Mouse (Mus musculus): ENCODE results near the gene Ap3m1. TPM values are rescaled to one million over a fixed set of nuclear protein-coding genes. Genes with fewer than 3 reads are reported as not detected.

Gene Ap3m1
- polyA plus RNA-seq, 1 experiment from 2014 or later: 93.0 TPM

DNA sequence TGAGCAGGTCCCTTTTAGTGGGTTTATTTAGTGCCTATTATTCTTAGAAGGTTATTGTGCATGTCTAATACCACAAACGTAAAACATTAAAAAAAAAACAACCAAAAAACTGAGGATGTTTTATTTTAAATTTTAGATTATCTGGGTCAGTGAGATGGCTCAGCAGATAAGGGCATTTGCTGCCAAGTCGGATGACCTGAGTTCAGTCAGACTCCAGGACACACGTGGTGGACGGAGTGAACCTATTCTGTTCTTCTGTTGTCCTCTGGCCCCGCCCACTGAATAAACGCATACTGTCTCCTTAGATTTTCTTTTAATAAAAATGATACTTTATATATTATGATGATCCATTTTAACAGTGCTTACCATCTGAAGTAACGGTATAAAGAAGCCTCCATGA lies 1.3 kb upstream of the Ap3m1 start:
- 51% methylated on average over 7 of the region's 7 CpGs for WGBS
- H3K27me3 ChIP-seq (replicated peaks; ENCODE audit: control insufficient read depth, insufficient read depth, low read length): no peaks in the 10 kb centered on the region
- H3K9me3 ChIP-seq (ENCODE audit: control insufficient read depth, low read length): 0 out of 2 replicates have a peak, but pooled peaks cover 2% of the 10 kb centered on the region
- H3K36me3 ChIP-seq (ENCODE audit: control insufficient read depth, insufficient read depth, low read length): no peaks in the 10 kb centered on the region
- H3K4me2 ChIP-seq (ENCODE audit: low read depth, low read length): peak overlapping the region; percentile 89
- H3K4me1 ChIP-seq (ENCODE audit: control insufficient read depth, insufficient read depth, low read length): peaks cover 5% of the 10 kb centered on the region; the same call in 1 of the 2 replicates
- H3K9ac ChIP-seq (ENCODE audit: low read depth, low read length): no peak overlapping the region
- no peak for ATAC-seq
- H3K27ac ChIP-seq (ENCODE audit: low read length): no peak overlapping the region
- peak overlapping the region; percentile 90 for H3K4me3 ChIP-seq (ENCODE audit: low read length)

- peak overlapping the region; percentile 90 for H3K9ac ChIP-seq (ENCODE audit: low read depth, low read length)
- no peaks in the 10 kb centered on the region for H3K36me3 ChIP-seq (ENCODE audit: control insufficient read depth, insufficient read depth, low read length)
- no peaks in the 10 kb centered on the region for H3K27me3 ChIP-seq (replicated peaks; ENCODE audit: control insufficient read depth, insufficient read depth, low read length)
- H3K4me1 ChIP-seq (ENCODE audit: control insufficient read depth, insufficient read depth, low read length): peaks cover 5% of the 10 kb centered on the region; the same call in 1 of the 2 replicates
- peak overlapping the region; percentile 90 for H3K4me3 ChIP-seq (ENCODE audit: low read length)
- H3K4me2 ChIP-seq (ENCODE audit: low read depth, low read length): peak overlapping the region; percentile 89
- 7% methylated on average over 8 of the region's 8 CpGs for WGBS
- H3K27ac ChIP-seq (ENCODE audit: low read length): peak overlapping the region; percentile 94
- 0 out of 2 replicates have a peak, but pooled peaks cover 2% of the 10 kb centered on the region for H3K9me3 ChIP-seq (ENCODE audit: control insufficient read depth, low read length)
- no peak for ATAC-seq
These were observed 843 bp upstream of the Ap3m1 start for GRCm38 (mm10) chr14:21053151-21053550.

- Histone ChIP-seq H3K4me2 (ENCODE audit: low read depth, low read length) (peak overlapping the region; percentile 89), H3K4me1 (ENCODE audit: control insufficient read depth, insufficient read depth, low read length) (peaks cover 5% of the 10 kb centered on the region; the same call in 1 of the 2 replicates), H3K27ac (ENCODE audit: low read length) (peak overlapping the region; percentile 94), H3K27me3 (replicated peaks; ENCODE audit: control insufficient read depth, insufficient read depth, low read length) (no peaks in the 10 kb centered on the region), H3K9me3 (ENCODE audit: control insufficient read depth, low read length) (0 out of 2 replicates have a peak, but pooled peaks cover 2% of the 10 kb centered on the region), H3K4me3 (ENCODE audit: low read length) (peak overlapping the region; percentile 90), H3K9ac (ENCODE audit: low read depth, low read length) (peak overlapping the region; percentile 90), H3K36me3 (ENCODE audit: control insufficient read depth, insufficient read depth, low read length) (no peaks in the 10 kb centered on the region)
- 0% methylated on average over 25 of the region's 25 CpGs for WGBS
- ATAC-seq: peak; percentile 83
These were observed 448 bp upstream of the Ap3m1 start for GRCm38 (mm10) chr14:21052781-21053130.

DNA sequence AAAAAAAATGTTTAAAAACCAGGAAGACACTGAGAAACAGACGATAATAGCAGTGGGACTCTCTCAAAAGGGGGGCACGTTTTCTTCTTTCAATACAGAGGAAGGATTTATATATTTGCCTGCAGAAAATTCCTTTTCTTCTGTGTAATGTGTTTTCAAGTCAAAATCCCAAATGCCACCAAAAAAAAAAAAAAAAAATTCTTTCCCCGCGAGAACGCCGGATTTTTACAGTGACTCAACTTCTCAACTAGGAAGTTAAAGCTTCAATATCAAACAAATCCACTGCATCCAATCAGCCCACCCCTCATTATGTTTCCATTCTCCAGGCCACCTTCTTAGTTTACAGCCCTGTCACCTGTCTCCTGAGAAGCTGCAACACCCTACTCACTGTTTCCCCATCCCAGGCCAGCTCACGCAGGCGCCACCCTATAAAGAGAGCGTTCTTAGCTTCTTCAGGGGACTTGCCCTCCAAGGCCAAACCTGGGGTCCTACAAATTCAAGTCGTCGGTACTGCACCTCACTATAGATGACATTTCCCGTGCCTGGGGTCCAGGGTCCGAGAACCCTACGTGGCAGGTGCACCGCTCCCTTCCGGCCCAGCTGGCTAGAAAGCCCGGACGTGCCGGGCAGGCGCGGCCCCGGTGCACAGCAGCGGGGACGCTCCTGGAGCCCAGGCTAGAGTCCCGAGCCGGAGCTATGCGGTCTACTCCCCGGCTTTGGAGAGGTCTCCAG lies 762 bp downstream of the Ap3m1 start:
- no peaks in the 10 kb centered on the region for H3K27me3 ChIP-seq (replicated peaks; ENCODE audit: control insufficient read depth, insufficient read depth, low read length)
- WGBS: 6% methylated on average over 28 of the region's 28 CpGs

DNA sequence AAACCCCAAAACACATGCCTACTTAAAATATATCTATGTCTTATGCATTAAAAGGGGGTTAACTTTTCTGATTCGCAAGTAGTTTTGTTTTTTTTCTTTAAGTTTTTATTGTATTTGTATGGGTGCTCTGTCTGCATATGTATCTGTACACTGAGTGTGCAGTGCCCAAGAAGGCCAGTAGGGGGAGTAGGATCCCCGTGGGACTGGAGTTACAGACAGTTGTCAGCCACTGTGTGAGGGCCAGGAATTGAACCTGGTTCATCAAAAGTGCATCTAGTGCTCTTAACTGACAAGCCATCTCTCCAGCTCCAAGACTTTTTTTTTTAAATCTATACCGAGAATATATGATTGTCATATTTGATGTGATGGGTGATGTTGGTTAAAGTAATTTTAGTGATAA lies 1.6 kb downstream of the Ap3m1 start:
- 0 out of 2 replicates have a peak, but pooled peaks cover 2% of the 10 kb centered on the region for H3K9me3 ChIP-seq (ENCODE audit: control insufficient read depth, low read length)
- no peak for ATAC-seq
- H3K9ac ChIP-seq (ENCODE audit: low read depth, low read length): no peak overlapping the region
- no peaks in the 10 kb centered on the region for H3K27me3 ChIP-seq (replicated peaks; ENCODE audit: control insufficient read depth, insufficient read depth, low read length)
- H3K36me3 ChIP-seq (ENCODE audit: control insufficient read depth, insufficient read depth, low read length): no peaks in the 10 kb centered on the region
- no peak overlapping the region for H3K27ac ChIP-seq (ENCODE audit: low read length)
- H3K4me2 ChIP-seq (ENCODE audit: low read depth, low read length): peak overlapping the region; percentile 89; the same call in 1 of the 2 replicates
- no peak overlapping the region for H3K4me3 ChIP-seq (ENCODE audit: low read length)
- H3K4me1 ChIP-seq (ENCODE audit: control insufficient read depth, insufficient read depth, low read length): peaks cover 5% of the 10 kb centered on the region; the same call in 1 of the 2 replicates
- 73% methylated on average over 3 of the region's 3 CpGs for WGBS

More for the DNA sequence above, 762 bp downstream of the Ap3m1 start:
- H3K4me1 ChIP-seq (ENCODE audit: control insufficient read depth, insufficient read depth, low read length): peaks cover 5% of the 10 kb centered on the region; the same call in 1 of the 2 replicates
- H3K9me3 ChIP-seq (ENCODE audit: control insufficient read depth, low read length): 0 out of 2 replicates have a peak, but pooled peaks cover 2% of the 10 kb centered on the region
- H3K36me3 ChIP-seq (ENCODE audit: control insufficient read depth, insufficient read depth, low read length): no peaks in the 10 kb centered on the region
- H3K27ac ChIP-seq (ENCODE audit: low read length): peak overlapping the region; percentile 95
- H3K4me2 ChIP-seq (ENCODE audit: low read depth, low read length): peak overlapping the region; percentile 89
- peak overlapping the region; percentile 90 for H3K9ac ChIP-seq (ENCODE audit: low read depth, low read length)
- ATAC-seq: peak; percentile 17
- peak overlapping the region; percentile 90 for H3K4me3 ChIP-seq (ENCODE audit: low read length)

GRCm38 (mm10) chr14:21048879-21049278 lies 3.4 kb downstream of the Ap3m1 start:
- H3K9ac ChIP-seq (ENCODE audit: low read depth, low read length): no peak overlapping the region
- no peaks in the 10 kb centered on the region for H3K36me3 ChIP-seq (ENCODE audit: control insufficient read depth, insufficient read depth, low read length)
- no peaks in the 10 kb centered on the region for H3K4me1 ChIP-seq (ENCODE audit: control insufficient read depth, insufficient read depth, low read length)
- 0 out of 2 replicates have a peak, but pooled peaks cover 2% of the 10 kb centered on the region for H3K9me3 ChIP-seq (ENCODE audit: control insufficient read depth, low read length)
- no peaks in the 10 kb centered on the region for H3K27me3 ChIP-seq (replicated peaks; ENCODE audit: control insufficient read depth, insufficient read depth, low read length)
- no peak for ATAC-seq
- no peak overlapping the region for H3K27ac ChIP-seq (ENCODE audit: low read length)
- H3K4me2 ChIP-seq (ENCODE audit: low read depth, low read length): no peak overlapping the region
- no peak overlapping the region for H3K4me3 ChIP-seq (ENCODE audit: low read length)

DNA sequence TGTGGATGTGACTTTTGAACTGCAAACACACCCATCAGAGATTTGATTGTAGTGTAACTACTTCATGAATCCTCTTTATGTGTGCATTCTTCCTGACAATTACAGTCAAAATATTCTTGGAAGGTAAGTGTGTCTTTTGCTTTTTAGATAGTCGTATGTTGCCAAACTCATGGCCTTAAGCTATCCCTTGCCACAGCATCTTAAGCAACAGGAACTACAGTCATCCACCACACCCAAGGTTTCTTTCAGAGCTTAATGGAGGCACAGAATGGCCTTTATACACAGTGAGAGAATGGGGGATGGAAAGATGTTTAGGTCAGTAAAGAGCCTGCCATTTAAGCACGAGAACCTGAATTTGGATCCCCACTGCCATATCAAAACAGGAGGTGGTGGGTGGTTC lies 4.5 kb downstream of the Ap3m1 start:
- 83% methylated on average over 2 of the region's 2 CpGs for WGBS
- Histone ChIP-seq H3K36me3 (ENCODE audit: control insufficient read depth, insufficient read depth, low read length) (no peaks in the 10 kb centered on the region), H3K4me2 (ENCODE audit: low read depth, low read length) (no peak overlapping the region), H3K4me1 (ENCODE audit: control insufficient read depth, insufficient read depth, low read length) (no peaks in the 10 kb centered on the region), H3K9me3 (ENCODE audit: control insufficient read depth, low read length) (0 out of 2 replicates have a peak, but pooled peaks cover 2% of the 10 kb centered on the region), H3K27me3 (replicated peaks; ENCODE audit: control insufficient read depth, insufficient read depth, low read length) (no peaks in the 10 kb centered on the region), H3K27ac (ENCODE audit: low read length) (no peak overlapping the region), H3K4me3 (ENCODE audit: low read length) (no peak overlapping the region), H3K9ac (ENCODE audit: low read depth, low read length) (no peak overlapping the region)
- no peak for ATAC-seq

DNA sequence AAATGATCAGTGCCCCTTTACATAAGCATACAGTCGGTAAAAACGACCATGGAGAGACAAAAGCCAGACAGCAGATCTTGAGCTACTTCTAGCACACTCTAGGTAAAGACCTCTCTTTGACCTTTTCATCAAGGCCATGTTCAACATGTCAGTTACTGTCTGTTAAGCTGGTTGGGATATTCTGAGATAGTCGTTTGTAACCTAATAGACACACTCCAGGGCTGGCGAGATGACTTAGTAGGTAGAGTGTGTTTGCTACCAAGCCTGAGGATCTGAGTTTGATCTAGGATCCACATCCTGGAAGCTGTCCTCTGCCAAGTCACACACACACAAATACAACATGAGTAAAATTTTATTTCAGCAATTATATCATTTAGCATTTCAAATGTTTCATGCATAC lies 12.7 kb downstream of the Ap3m1 start:
- H3K4me1 ChIP-seq (ENCODE audit: control insufficient read depth, insufficient read depth, low read length): no peaks in the 10 kb centered on the region

GRCm38 (mm10) chr14:21039077-21039476 lies 13.2 kb downstream of the Ap3m1 start:
- 67% methylated on average over 12 of the region's 12 CpGs for WGBS
- Histone ChIP-seq H3K27me3 (replicated peaks; ENCODE audit: control insufficient read depth, insufficient read depth, low read length) (no peaks in the 10 kb centered on the region), H3K4me3 (ENCODE audit: low read length) (no peak overlapping the region), H3K36me3 (ENCODE audit: control insufficient read depth, insufficient read depth, low read length) (peaks cover 2% of the 10 kb centered on the region; the same call in 1 of the 2 replicates), H3K9ac (ENCODE audit: low read depth, low read length) (no peak overlapping the region), H3K9me3 (ENCODE audit: control insufficient read depth, low read length) (no peaks in the 10 kb centered on the region), H3K4me2 (ENCODE audit: low read depth, low read length) (no peak overlapping the region), H3K4me1 (ENCODE audit: control insufficient read depth, insufficient read depth, low read length) (no peaks in the 10 kb centered on the region), H3K27ac (ENCODE audit: low read length) (no peak overlapping the region)
- ATAC-seq: no peak

More for the DNA sequence above, 12.7 kb downstream of the Ap3m1 start:
- H3K27me3 ChIP-seq (replicated peaks; ENCODE audit: control insufficient read depth, insufficient read depth, low read length): no peaks in the 10 kb centered on the region
- no peak overlapping the region for H3K9ac ChIP-seq (ENCODE audit: low read depth, low read length)
- peaks cover 2% of the 10 kb centered on the region; the same call in 1 of the 2 replicates for H3K36me3 ChIP-seq (ENCODE audit: control insufficient read depth, insufficient read depth, low read length)
- no peak overlapping the region for H3K4me2 ChIP-seq (ENCODE audit: low read depth, low read length)
- 63% methylated on average over 4 of the region's 4 CpGs for WGBS
- H3K9me3 ChIP-seq (ENCODE audit: control insufficient read depth, low read length): no peaks in the 10 kb centered on the region
- no peak for ATAC-seq
- no peak overlapping the region for H3K4me3 ChIP-seq (ENCODE audit: low read length)
- no peak overlapping the region for H3K27ac ChIP-seq (ENCODE audit: low read length)

All from intestine, embryonic 16.5 days (tissue).